Mouse (Mus musculus): Measurements from ENCODE around the gene Gm7324. TPM values are rescaled to one million over a fixed set of nuclear protein-coding genes. Genes with fewer than 3 reads are reported as not detected.
"Not testable (repeated sequence)": the region's sequence is repeated elsewhere in the genome, so short reads cannot be mapped to it uniquely, and the experiment has no call there.

Gene Gm7324
- 1.6 TPM in 1 of 2 replicates, not detected in the other for total RNA-seq (2014; fragmentation: Nextera tagmentation)
- 0.21 and 2.4 TPM in 2 replicates for total RNA-seq (2017)

DNA sequence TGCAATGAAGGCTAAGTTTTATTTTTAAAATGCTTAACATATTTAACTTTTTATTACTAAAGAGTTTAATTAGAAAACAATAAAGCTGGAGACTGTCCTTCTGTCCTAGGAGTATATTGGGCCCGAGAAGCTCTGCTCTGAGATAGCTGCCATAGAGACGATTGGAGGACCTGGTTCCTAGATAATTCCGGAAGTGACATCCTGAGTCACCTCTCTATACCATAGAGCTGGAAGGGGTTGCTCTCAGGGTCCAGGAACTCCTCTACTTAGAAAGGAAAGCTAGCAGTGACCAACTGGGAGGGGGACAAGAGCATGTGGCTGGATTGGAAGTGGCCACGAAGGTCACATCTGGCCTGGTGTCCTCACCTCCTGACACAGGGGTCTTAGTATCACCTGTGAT, at the start of gene Gm7324:
Gene Gm7324, plus strand, starts transcription at position 208 of the 400 bp plus-strand sequence.
- ATAC-seq (replicated peaks; ENCODE audit: poor library complexity, severe bottlenecking), result not testable (repeated sequence)

DNA sequence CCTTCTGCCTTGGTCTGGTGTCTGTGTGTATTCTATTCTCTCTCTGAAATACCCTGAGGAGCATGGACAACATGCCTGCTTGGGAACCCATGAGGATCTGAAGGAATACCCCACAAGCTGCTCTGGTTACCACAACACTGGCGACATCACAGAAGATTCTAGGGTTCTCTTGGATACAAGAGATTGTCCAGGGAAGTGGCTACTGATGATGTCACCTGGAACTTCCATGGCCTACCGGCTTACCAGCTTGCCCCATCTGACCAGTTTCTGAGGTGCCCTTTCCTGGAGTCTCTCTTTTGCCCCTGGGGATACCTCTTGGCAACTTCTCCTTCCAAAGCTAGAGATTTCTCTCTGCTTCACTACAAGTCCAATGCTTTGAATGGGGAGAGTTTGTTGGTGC, 20.5 kb upstream of the Gm7324 start, which contains the start of gene Gm8165:
Gene Gm8165, minus strand, starts transcription at position 101 of the 400 bp plus-strand sequence.
- not testable (repeated sequence) for ATAC-seq (replicated peaks; ENCODE audit: poor library complexity, severe bottlenecking)

- ATAC-seq (replicated peaks; ENCODE audit: poor library complexity, severe bottlenecking), result not testable (repeated sequence)
These were observed 29.8 kb downstream of the Gm7324 start, which contains the start of gene Gm16506 for GRCm38 (mm10) chr14:43727385-43727784. Gene Gm16506, minus strand, starts transcription at chr14:43727485.

DNA sequence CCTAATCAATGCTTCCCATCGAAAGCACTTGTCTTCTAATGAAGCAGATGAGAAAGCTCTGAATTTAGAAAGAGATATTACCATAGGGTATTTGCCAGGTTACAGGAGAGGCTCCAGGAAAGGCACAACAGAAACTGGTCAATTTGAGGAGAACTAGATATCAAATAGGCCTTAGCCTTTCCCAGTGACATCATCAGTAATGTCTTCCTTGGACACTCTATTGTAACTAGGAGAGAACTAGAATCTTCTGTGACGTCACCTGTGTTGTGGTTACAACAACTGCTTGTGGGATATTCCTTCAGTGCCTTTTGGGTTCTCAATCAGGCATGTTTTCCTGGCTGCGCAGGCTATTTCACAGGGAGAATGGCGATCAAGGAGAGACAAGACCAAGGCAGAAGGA, 49.9 kb downstream of the Gm7324 start, which contains the start of gene Gm6526:
Gene Gm6526, plus strand, starts transcription at position 301 of the 400 bp plus-strand sequence.
- not testable (repeated sequence) for ATAC-seq (replicated peaks; ENCODE audit: poor library complexity, severe bottlenecking)

Other genes with a start within 250 kb of the Gm7324 start
- gene Gm5799, start 154.3 kb upstream of the Gm7324 start, total RNA-seq (2014; fragmentation: Nextera tagmentation), result not detected in 2 replicates
- not detected in 2 replicates for gene Gm5799, start 154.3 kb upstream of the Gm7324 start, total RNA-seq (2017)
- gene Gm17654, start 118.7 kb upstream of the Gm7324 start, total RNA-seq (2014; fragmentation: Nextera tagmentation), result not detected in 2 replicates
- not detected in 2 replicates for gene Gm17654, start 118.7 kb upstream of the Gm7324 start, total RNA-seq (2017)
- not detected in 2 replicates for gene Gm10375, start 89.8 kb upstream of the Gm7324 start, total RNA-seq (2014; fragmentation: Nextera tagmentation)
- not detected in 2 replicates for gene Gm10375, start 89.8 kb upstream of the Gm7324 start, total RNA-seq (2017)
- gene Gm8165, start 20.6 kb upstream of the Gm7324 start, total RNA-seq (2014; fragmentation: Nextera tagmentation), result not detected in 2 replicates
- not detected in 2 replicates for gene Gm8165, start 20.6 kb upstream of the Gm7324 start, total RNA-seq (2017)
- not detected in 2 replicates for gene Gm16506, start 29.7 kb downstream of the Gm7324 start, total RNA-seq (2014; fragmentation: Nextera tagmentation)
- gene Gm16506, start 29.7 kb downstream of the Gm7324 start, total RNA-seq (2017), result not detected in 2 replicates
- gene Gm6526, start 50.0 kb downstream of the Gm7324 start, total RNA-seq (2014; fragmentation: Nextera tagmentation), result not detected in 2 replicates
- gene Gm6526, start 50.0 kb downstream of the Gm7324 start, total RNA-seq (2017), result not detected in 2 replicates
- gene Gm8180, start 86.9 kb downstream of the Gm7324 start, total RNA-seq (2014; fragmentation: Nextera tagmentation), result not detected in 2 replicates
- not detected in 2 replicates for gene Gm8180, start 86.9 kb downstream of the Gm7324 start, total RNA-seq (2017)
- gene Ear1, start 177.7 kb downstream of the Gm7324 start, total RNA-seq (2014; fragmentation: Nextera tagmentation), result not detected in 2 replicates
- gene Ear1, start 177.7 kb downstream of the Gm7324 start, total RNA-seq (2017), result 3.2 and 4.2 TPM in 2 replicates
- not detected in 2 replicates for gene Ear10, start 225.7 kb downstream of the Gm7324 start, total RNA-seq (2014; fragmentation: Nextera tagmentation)
- gene Ear10, start 225.7 kb downstream of the Gm7324 start, total RNA-seq (2017), result not detected in 2 replicates
- 8.1 and 11.5 TPM in 2 replicates for gene Gm8113, start 227.6 kb downstream of the Gm7324 start, total RNA-seq (2014; fragmentation: Nextera tagmentation)
- gene Gm8113, start 227.6 kb downstream of the Gm7324 start, total RNA-seq (2017), result 3.2 and 5.9 TPM in 2 replicates

Measured in granulocyte monocyte progenitor cell, adult 5-6 weeks (primary cell).